Mouse (Mus musculus) cerebellum, adult 2 months (tissue): ENCODE data around the gene Gng8.

Experiments used
- CTCF ChIP-seq: fragments of 200-500 bp; IDR thresholded peaks from 2 replicates; pipeline ENCODE4 v1.5.1; 2011; ENCODE audit warnings: low read depth, mild to moderate bottlenecking, control low read depth, low read length, moderate library complexity, borderline replicate concordance; ENCODE audit not compliant: insufficient read depth
- POLR2A ChIP-seq: fragments of 200-500 bp; IDR thresholded peaks from 2 replicates; pipeline ENCODE4 v1.6.1; 2011; ENCODE audit warnings: low read length, control low read depth, borderline replicate concordance; ENCODE audit not compliant: insufficient read depth

- TF ChIP-seq CTCF (no peak), POLR2A (peak; percentile 60; the same call in 1 of the 2 replicates)
Measured at GRCm38 (mm10) chr7:16924037-16924834, 32.6 kb downstream of the Gng8 start, which contains the start of gene Calm3.
